Mouse (Mus musculus): ENCODE measurements around the gene Shcbp1l.
A peak's percentile ranks its signal among the peaks of the same experiment; 100 is the strongest.
"Not testable (repeated sequence)": the region's sequence is repeated elsewhere in the genome, so short reads cannot be mapped to it uniquely, and the experiment has no call there.

The Shcbp1l gene

DNA sequence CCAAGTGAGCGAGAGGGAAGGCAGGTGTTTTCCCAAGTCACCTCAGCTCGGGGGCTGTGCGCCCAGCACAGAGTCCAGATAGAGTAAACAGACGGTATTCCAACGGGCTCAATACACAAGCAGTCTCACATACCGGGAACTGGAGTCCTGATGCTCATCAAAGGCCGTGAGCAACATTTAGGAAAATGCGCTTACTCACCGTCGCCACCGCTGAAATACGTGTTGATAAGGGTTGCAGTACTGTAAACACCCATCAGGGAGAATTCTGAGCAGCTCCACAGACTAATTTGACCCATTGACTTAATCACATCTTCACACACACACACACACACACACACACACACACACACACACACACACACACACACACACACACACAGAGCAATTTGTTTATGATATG, 691 bp upstream of the Shcbp1l start:
- no peak for DNase-seq (ENCODE audit: low spot score)

- no peak for DNase-seq (ENCODE audit: low spot score)
Observed at GRCm38 (mm10) chr1:153431158-153431557, 6.2 kb downstream of the Shcbp1l start.

GRCm38 (mm10) chr1:153431701-153432100, 6.7 kb downstream of the Shcbp1l start:
- no peak for DNase-seq (ENCODE audit: low spot score)

DNA sequence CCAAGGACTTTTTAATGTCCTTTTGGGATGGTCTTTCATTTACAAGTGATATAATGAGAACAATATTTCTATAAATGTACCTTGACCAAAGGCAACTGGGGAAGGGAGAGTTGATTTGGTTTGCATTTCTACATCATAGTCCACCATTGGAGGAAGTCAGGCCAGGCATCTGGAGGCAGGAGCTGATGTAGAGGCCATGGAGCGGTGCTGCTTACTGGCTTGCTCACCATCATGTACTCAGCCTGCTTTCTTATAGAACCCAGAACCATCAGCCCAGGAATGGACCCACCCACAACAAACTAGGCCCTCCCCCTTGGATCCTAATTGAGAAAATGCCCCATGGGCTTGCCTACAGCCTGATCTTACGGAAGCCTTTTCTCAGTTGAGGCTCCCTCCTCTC, 7.4 kb downstream of the Shcbp1l start:
- no peak for DNase-seq (ENCODE audit: low spot score)

- DNase-seq (ENCODE audit: low spot score) = no peak
Observed at GRCm38 (mm10) chr1:153433851-153434589, 9.1 kb downstream of the Shcbp1l start.

DNA sequence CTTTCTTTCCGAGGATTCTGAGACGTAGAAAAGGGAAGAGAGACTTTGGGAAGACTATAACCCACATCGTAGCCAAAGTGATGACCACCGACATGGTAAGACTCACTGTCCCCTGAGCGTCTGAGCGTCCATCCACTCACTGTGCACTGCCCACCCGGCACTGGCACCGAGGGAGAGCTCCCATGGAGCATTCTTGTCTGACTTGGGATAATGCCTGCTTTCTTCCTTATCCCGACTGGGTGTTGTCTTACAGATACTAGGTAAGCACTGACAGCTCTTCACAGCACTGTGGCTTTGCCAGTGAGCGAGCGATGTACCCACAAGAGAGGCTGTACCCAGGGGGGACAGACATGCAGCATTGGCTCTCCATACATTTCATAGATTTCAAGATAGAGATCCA, 12.6 kb downstream of the Shcbp1l start:
- DNase-seq (ENCODE audit: low spot score) = no peak

DNA sequence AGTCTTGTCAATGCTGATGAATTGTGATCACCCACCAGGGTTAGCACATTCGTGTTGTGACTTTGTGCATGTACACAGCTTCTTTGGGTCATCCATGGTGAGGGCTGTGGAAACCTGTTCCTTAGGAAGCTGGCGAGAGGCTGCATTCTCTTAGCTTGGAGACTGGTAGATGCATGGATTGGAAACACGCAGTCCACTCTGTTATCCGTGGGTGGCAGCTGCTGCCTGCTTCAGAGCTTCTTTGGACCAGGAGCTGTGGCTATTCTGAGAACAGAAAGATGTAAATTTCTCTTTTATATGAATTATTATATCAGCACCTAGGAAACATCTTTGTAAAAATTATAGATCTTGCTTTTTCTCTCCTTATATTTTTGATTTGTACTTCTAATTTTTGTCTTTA, 15.8 kb downstream of the Shcbp1l start:
- no peak for DNase-seq (ENCODE audit: low spot score)

- no peak for DNase-seq (ENCODE audit: low spot score)
Observed at GRCm38 (mm10) chr1:153441656-153442055, 16.7 kb downstream of the Shcbp1l start.

- no peak for DNase-seq (ENCODE audit: low spot score)
Observed at GRCm38 (mm10) chr1:153443019-153443418, 18.1 kb downstream of the Shcbp1l start.

DNA sequence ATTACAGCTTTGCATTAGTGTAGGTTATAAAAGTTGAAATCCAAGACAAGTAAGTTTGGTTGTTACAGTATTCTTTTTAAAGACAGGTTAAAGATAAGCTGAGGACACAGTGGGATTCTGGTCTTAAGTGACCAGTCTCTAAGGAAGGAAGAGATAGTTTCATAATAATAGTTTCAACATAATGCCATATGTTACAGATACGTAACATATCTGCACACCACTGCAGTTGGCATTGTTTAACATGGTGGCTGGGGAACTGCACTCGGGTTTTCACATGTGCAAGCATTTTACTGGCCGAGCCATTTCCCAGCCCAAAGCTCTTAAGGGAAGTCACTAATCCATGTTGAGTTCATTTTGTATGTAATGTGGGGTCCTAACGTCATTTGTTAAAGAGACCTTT, 18.7 kb downstream of the Shcbp1l start:
- DNase-seq (ENCODE audit: low spot score) = no peak

DNA sequence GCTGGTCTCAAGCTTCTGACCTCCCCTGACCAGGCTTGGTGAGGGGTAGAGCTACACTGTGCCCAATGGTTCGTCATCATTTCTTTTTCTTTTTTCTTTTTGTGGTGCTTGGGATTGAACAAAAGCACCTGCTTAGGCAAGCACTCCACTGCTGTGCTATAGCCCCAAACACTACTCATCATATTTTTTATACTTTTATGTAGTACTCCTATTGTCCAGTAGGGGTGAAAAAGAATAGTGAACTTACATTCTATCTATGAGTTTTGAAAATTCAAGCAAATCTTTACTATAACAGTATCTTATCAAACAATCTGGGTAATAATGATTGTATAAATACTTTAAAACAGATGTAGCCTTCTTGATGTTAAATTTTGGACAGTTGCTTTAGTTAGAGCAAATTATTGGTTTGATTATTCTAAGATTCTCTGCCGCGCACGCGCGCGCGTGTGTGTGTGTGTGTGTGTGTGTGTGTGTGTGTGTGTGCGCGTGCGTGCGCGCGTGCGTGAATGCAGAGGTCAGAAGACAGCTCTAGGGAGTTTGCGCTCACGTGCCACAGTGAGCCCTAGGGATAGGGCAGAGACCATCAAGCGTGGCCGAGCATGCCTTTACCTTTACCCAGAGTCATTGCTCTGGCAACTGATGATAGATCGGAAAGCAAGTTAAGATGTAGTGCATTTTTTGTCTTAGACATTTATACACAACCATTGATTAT, 21.3 kb downstream of the Shcbp1l start:
- no peak for DNase-seq (ENCODE audit: low spot score)

- peak; percentile 21 for DNase-seq (ENCODE audit: low spot score)
Observed at GRCm38 (mm10) chr1:153451237-153452154, 26.5 kb downstream of the Shcbp1l start.

GRCm38 (mm10) chr1:153453146-153453642, 28.2 kb downstream of the Shcbp1l start:
- DNase-seq (ENCODE audit: low spot score) = no peak

- DNase-seq (ENCODE audit: low spot score) = no peak
Observed at GRCm38 (mm10) chr1:153456137-153456536, 31.2 kb downstream of the Shcbp1l start.

DNA sequence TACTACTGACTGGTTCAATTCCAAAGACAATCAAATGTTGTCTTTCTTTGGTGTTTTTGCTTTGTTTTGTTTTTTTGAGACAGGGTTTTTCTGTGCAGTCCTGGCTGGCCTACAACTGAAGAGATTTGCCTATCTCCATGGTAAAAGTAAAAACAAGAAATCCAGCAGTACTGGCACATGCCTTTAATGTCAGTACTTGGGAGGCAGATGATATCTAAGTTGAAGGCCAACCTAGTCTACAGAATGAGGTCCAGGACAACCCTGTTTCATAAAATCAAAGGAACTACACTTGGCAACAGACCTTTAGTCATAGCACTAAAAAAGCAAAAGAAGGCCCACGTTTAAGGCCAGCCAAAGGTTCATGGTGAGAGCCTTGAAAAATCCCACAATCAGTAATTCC, 36.8 kb downstream of the Shcbp1l start:
- no peak for DNase-seq (ENCODE audit: low spot score)

DNA sequence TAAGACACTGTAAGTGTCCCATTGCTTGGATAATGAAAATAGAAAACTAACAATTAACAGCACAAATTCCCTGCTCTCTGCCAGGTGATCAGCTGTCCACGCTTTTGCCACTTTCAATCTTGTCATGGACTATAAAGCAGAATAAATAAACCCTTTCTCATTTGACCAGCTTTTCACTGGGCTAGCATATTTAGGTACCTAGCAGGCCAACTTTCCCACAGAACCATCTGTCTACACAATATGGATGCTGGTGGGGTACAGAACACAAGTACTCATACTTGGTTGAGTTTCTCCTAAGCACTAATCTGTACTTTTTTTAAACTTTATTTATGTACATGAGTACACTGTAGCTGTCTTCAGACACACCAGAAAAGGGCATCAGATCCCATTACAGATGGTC, 54.3 kb downstream of the Shcbp1l start:
- DNase-seq (ENCODE audit: low spot score) = no peak

DNA sequence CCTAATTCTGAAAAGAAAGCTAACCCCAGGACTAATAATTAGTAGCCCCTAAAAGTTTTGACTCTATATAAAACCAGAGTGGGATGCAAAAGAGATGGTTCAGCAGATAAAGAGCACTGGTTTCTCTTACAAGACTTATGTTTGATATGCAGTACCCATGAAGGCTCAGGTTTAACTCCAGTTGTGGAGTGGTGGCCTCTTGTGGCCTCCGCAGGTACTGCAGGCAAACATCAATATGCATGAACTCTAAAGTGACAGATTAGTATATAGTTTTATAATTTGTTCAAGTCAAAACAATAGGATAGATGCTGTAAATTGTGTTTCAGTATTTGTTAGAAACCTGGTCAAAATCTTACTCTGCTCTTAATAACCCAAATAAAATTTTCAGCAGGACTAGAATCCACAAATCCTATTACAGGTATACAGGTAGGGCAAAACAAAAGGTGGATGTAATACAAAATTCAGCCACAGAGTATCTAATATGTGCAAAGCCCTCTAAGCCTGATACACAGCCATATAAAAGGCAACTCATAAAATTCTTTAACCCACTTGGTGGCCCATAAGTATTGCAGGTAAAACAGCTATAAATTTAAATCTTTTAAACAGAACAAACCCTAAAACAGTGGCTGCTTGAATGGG, 55.5 kb downstream of the Shcbp1l start:
- peak; percentile 48 for DNase-seq (ENCODE audit: low spot score)

DNA sequence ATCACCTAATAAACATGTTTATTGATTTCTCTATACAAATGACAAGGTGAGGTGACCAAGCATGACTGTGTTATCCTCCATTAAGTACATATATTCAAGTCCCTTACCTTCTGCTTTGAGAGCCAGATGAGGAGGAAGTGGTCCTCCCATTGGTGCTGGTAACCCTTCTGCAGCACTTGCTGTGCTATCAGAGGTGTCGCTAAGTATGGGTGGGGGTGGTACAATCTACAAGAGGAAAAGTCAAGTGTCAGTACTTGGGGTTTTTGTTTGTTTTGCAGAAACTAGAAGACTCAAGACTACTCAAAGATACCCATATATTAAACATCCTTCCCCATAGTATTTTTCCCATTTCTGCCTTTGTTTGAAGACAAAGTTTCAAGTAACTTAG, 56.1 kb downstream of the Shcbp1l start:
- no peak for DNase-seq (ENCODE audit: low spot score)

GRCm38 (mm10) chr1:153485201-153485796, 60.3 kb downstream of the Shcbp1l start:
- no peak for DNase-seq (ENCODE audit: low spot score)

DNA sequence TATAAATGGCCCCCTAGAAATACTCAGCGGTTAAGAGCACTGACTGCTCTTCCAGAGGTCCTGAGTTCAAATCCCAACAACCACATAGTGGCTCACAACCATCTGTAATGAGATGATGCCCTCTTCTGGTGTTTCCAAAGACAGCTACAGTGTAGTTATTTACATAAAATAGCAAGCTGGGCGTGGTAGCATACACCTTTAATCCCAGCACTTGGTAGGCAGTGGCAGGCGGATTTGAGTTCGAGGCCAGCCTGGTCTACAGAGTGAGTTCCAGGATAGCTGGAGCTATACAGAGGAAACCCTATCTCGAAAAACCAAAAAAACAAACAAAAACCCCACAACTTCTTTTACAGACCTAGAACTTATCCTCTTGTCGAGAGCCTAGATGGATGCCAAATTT, 61.2 kb downstream of the Shcbp1l start:
- DNase-seq (ENCODE audit: low spot score) = not testable (repeated sequence)

DNA sequence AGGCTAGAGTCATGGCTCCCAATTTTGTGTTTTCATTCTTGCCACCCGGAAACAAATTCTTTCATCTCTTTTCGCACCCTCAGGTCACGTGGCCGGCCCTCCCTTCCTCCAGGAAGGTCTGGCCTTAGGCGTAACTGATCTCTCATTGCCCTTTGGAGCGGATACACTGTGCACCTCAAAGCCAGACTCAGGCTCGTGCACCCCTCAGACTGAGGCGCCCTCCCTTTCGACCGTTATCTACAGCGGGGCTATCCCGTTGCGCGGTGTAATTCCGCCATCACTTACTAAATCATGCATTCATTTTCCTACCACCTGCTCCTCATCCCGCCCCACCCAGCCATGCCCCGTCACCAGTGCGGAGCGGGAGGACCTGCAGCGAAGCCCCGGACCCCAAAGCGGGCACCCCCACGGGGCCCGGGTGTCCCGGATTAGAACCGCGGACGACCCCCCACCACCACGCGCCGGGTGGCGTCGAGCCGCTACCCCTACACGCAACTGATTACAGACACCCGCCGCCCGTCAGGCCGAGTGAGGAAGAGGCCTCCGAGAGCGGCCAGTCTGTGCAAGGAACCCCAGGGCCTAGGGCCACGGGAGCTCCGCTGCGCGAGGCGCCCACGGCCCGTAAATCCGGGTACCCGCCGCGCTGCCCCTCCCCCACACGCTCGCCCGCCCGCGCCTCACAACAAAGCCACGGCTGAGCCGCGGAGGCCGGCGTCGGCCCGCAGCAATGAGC, 62.0 kb downstream of the Shcbp1l start:
- DNase-seq (ENCODE audit: low spot score) = peak; percentile 47
